Mouse (Mus musculus) gastrocnemius, adult 2 months (tissue): ENCODE data around the gene Pkd1. TPM values are rescaled to one million over a fixed set of nuclear protein-coding genes. Genes with fewer than 3 reads are reported as not detected.

Experiments
- DNase-seq: peaks from one replicate; pipeline ENCODE4 v3.0.0; 2022
- H3K27ac ChIP-seq: fragments of 200-600 bp; 2 replicates; pipeline ENCODE4 v1.8.1; 2022; ENCODE audit warnings: mild to moderate bottlenecking
- H3K4me3 ChIP-seq: fragments of 200-600 bp; 2 replicates; pipeline ENCODE4 v1.8.1; 2022; ENCODE audit warnings: mild to moderate bottlenecking, moderate library complexity
- CTCF ChIP-seq: fragments of 200-600 bp; IDR thresholded peaks from 2 replicates; pipeline ENCODE4 v1.8.1; 2022; ENCODE audit warnings: antibody characterized with exemption, mild to moderate bottlenecking, moderate library complexity
- intact Hi-C: fragments of 180-260 bp; cut with DNase I; formaldehyde crosslinking; loops from one replicate; pipeline ENCODE4 v1.15.1; 2025
- long read RNA-seq, 2 experiments: library from polyadenylated mRNA; stranded (forward); transcript quantifications; one replicate each; pipeline ENCODE4 v2.0.0; 2021
- total RNA-seq, 2 experiments: library from RNA; stranded (reverse); gene quantifications; 2 replicates each; pipeline ENCODE4 v1.2.3; 2021

The Pkd1 gene
- 10 to 100 TPM; 18.3 to 25.0 TPM for total RNA-seq
- long read RNA-seq, experiment 1, full-length matches to known transcripts: 2 of 16 reads
- long read RNA-seq, experiment 1, partial matches to known transcripts: 10 of 16 reads
- long read RNA-seq, experiment 1, other reads (novel, unspliced or antisense): 4 of 16 reads
- long read RNA-seq, experiment 2, partial matches to known transcripts: 4 of 8 reads
- long read RNA-seq, experiment 2, other reads (novel, unspliced or antisense): 4 of 8 reads

- intact Hi-C loops: no loop called here
- peak within 1 kb of the TSS; percentile 98 for H3K27ac ChIP-seq
- peak within 1 kb of the TSS; percentile 96 for H3K4me3 ChIP-seq
- DNase-seq: peak; percentile 99
- no peak for TF ChIP-seq CTCF
Measured at GRCm38 (mm10) chr17:24549618-24550415, at the start of gene Pkd1. Gene Pkd1 (plus strand): TSS chr17:24549834.

- no peak overlapping the region for H3K27ac ChIP-seq
- DNase-seq: no peak
- TF ChIP-seq CTCF: no peak; the same call in 1 of the 2 replicates
- intact Hi-C loops: no loop called here
- H3K4me3 ChIP-seq: no peak overlapping the region
Measured at GRCm38 (mm10) chr17:24502208-24502607, 47.4 kb upstream of the Pkd1 start.

GRCm38 (mm10) chr17:24504085-24504484, 45.5 kb upstream of the Pkd1 start:
- DNase-seq: no peak
- Histone ChIP-seq H3K4me3 (no peak overlapping the region), H3K27ac (no peak overlapping the region)
- TF ChIP-seq CTCF: no peak
- intact Hi-C loops: no loop called here

GRCm38 (mm10) chr17:24505286-24505955, 44.2 kb upstream of the Pkd1 start:
- no peak overlapping the region for H3K4me3 ChIP-seq
- H3K27ac ChIP-seq: no peak overlapping the region
- TF ChIP-seq CTCF: no peak
- DNase-seq: no peak
- intact Hi-C loops: no loop called here

GRCm38 (mm10) chr17:24506332-24507070, 43.1 kb upstream of the Pkd1 start:
- intact Hi-C loops: no loop called here
- peak overlapping the region; percentile 64 for H3K4me3 ChIP-seq
- peak overlapping the region; percentile 57; the same call in 1 of the 2 replicates for H3K27ac ChIP-seq
- TF ChIP-seq CTCF: peak; percentile 19; the same call in 1 of the 2 replicates
- peak; percentile 84 for DNase-seq

GRCm38 (mm10) chr17:24507129-24507664, 42.4 kb upstream of the Pkd1 start:
- DNase-seq: no peak
- no peak for TF ChIP-seq CTCF
- Histone ChIP-seq H3K27ac (no peak overlapping the region), H3K4me3 (peak overlapping the region; percentile 64)
- intact Hi-C loops: no loop called here

- Histone ChIP-seq H3K4me3 (no peak overlapping the region), H3K27ac (no peak overlapping the region)
- intact Hi-C loops: no loop called here
- TF ChIP-seq CTCF: no peak
- no peak for DNase-seq
Measured at GRCm38 (mm10) chr17:24507806-24508460, 41.7 kb upstream of the Pkd1 start.

- peak overlapping the region; percentile 63 for H3K4me3 ChIP-seq
- intact Hi-C loops: loop anchor here (2.0 kb wide), 1 partner anchor 15 kb away; no protein-coding TSS in a partner anchor
- peak overlapping the region; percentile 80 for H3K27ac ChIP-seq
- DNase-seq: peak; percentile 61
- peak; percentile 77 for TF ChIP-seq CTCF
Measured at GRCm38 (mm10) chr17:24513609-24514008, 36.0 kb upstream of the Pkd1 start.

- no peak for DNase-seq
- H3K27ac ChIP-seq: peak overlapping the region; percentile 80
- no peak for TF ChIP-seq CTCF
- intact Hi-C loops: no loop called here
- peak overlapping the region; percentile 63 for H3K4me3 ChIP-seq
Measured at GRCm38 (mm10) chr17:24514270-24515257, 35.1 kb upstream of the Pkd1 start.

- H3K27ac ChIP-seq: no peak overlapping the region
- intact Hi-C loops: no loop called here
- no peak for DNase-seq
- H3K4me3 ChIP-seq: no peak overlapping the region
- TF ChIP-seq CTCF: no peak
Measured at GRCm38 (mm10) chr17:24520450-24520849, 29.2 kb upstream of the Pkd1 start.
